Mouse (Mus musculus): ENCODE data around the gene Dicer1.

The Dicer1 gene

GRCm38 (mm10) chr12:104751814-104752765, at the start of gene Dicer1:
Gene Dicer1 (minus strand): TSS chr12:104751952.
- peak; percentile 99 to 100 for DNase-seq

GRCm38 (mm10) chr12:104799365-104799764, 47.6 kb upstream of the Dicer1 start:
- DNase-seq, result no peak

GRCm38 (mm10) chr12:104797905-104798304, 46.2 kb upstream of the Dicer1 start:
- no peak for DNase-seq

- no peak for DNase-seq
Measured at GRCm38 (mm10) chr12:104796635-104797378, 45.1 kb upstream of the Dicer1 start.

DNA sequence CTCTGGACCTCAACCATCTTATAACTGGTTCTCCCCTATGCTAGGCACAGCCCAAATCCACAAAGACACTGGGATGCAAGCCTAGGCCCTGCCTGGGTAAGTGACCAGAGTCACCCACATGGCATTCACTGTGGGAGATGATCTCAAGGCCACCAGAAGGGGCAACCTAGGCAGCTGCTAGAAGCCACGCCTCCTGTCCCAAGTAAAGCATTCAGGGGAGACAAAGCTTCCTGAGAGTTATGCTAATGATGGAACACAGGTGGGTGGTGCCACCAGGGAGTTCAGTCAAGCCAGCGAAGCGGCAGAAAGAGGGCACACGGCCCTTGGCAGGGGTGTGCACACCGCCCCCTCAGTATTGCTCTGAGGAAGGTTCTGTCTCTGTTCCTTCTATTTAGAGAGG, 43.2 kb upstream of the Dicer1 start:
- no peak for DNase-seq

DNA sequence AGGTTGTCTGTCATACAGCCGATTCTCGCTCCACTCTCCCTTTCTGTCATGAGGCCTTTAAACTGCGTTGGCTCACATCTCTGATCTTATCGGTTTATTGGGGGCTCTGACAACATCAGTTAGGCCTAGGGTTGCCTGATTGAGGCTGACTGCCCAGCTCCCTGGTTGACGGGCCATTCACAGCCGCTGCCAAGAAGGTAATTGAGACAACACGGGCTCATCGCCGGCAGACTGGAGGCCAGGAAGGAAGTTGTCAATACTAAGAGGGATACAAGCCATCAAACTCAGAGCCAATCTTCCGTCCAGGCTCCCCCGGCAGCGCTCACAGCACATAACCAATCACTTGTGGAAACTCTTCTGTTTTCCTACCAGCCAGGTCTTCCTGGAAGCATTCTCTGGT, 41.7 kb upstream of the Dicer1 start:
- peak; percentile 55 to 60 for DNase-seq

GRCm38 (mm10) chr12:104777603-104778002, 25.9 kb upstream of the Dicer1 start:
- DNase-seq, result no peak

GRCm38 (mm10) chr12:104771941-104772340, 20.2 kb upstream of the Dicer1 start:
- peak; percentile 67 to 77 for DNase-seq

- no peak for DNase-seq
Measured at GRCm38 (mm10) chr12:104769201-104769785, 17.5 kb upstream of the Dicer1 start.

- peak in 1 of 2 experiments; percentile 30 for DNase-seq
Measured at GRCm38 (mm10) chr12:104767183-104767582, 15.4 kb upstream of the Dicer1 start.

GRCm38 (mm10) chr12:104765761-104766160, 14.0 kb upstream of the Dicer1 start:
- no peak for DNase-seq

GRCm38 (mm10) chr12:104765116-104765515, 13.4 kb upstream of the Dicer1 start:
- no peak for DNase-seq

- DNase-seq, result no peak
Measured at GRCm38 (mm10) chr12:104763918-104764317, 12.2 kb upstream of the Dicer1 start.

- no peak for DNase-seq
Measured at GRCm38 (mm10) chr12:104761411-104761810, 9.7 kb upstream of the Dicer1 start.

DNA sequence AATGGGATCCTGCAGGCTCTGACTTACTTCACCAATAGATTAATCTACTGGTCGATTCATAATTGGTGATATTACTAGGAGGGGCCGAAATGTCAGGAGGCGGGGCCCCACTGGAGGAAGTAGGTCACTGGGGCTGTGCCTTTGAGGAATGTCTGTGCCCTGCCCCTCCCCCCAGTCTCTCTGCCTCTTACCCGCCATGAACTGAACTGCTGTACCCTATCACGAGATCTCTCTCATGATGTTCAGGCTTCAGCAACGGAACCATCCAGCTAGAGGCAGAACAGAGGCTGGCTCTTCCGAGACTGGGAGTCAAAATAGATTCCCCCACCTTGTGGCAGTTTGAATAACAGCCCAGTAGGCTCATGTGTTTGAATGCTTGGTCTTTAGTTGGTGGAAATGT, 6.3 kb upstream of the Dicer1 start:
- DNase-seq, result no peak

DNA sequence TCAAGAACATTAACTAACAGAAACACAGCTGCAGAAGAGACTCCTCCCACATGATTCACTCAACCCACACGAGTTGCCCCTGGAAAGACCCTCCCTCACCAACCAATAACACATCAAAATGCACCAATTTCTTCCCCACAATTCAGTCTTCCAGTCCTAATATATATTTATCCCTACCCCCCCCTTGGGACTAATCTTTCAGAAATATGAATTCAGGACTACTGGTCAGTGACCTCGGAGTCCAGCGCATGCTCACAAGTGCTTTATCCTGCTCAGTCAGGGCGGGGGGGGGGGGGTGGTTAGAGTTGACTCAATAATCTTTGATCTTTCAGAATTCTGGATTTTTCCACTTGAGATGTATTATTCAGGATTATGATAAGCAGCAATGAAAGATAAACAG, 1.9 kb upstream of the Dicer1 start:
- DNase-seq, result no peak

- DNase-seq, result peak; percentile 78 to 81
Measured at GRCm38 (mm10) chr12:104751331-104751813, 380 bp downstream of the Dicer1 start.

DNA sequence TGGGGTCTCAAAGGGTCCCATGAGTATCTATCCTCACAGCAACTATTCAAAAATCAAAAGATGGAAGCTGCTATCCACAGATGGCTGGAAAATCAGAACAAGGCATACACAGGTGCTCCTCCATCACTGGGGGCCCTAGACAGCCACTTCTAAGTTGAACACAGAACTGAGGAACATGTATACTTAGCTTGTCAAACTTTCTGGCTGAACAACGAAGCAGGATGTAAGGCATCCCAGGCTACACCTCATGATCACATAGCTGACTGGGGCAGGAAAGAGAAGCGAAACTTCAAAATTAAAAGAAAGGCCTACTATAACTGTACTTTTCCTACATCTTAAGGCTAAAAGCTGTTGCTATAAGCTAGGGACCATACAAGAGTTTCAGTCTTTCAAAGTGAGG, 2.8 kb downstream of the Dicer1 start:
- no peak for DNase-seq

GRCm38 (mm10) chr12:104747252-104747651, 4.5 kb downstream of the Dicer1 start:
- DNase-seq, result no peak

DNA sequence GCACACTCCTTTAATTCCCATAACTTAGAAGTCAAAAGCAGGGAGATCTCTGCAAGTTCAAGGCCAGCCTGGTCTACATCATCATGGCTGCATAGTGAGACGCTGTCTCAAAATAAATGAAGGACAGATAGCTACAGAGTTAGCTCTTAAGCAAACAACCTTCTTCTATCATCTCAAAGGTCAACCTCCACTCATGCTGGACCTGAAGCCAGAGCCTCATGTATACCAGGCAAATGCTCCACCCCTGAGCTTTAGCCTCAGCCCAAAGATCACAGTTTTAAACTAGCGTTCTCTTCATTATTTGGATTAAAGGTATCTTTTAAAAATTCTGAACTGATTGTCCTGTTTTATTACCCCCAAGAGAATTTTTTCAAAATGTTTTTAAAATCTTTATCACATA, 5.2 kb downstream of the Dicer1 start:
- no peak for DNase-seq

GRCm38 (mm10) chr12:104743687-104744086, 8.1 kb downstream of the Dicer1 start:
- DNase-seq, result no peak

DNA sequence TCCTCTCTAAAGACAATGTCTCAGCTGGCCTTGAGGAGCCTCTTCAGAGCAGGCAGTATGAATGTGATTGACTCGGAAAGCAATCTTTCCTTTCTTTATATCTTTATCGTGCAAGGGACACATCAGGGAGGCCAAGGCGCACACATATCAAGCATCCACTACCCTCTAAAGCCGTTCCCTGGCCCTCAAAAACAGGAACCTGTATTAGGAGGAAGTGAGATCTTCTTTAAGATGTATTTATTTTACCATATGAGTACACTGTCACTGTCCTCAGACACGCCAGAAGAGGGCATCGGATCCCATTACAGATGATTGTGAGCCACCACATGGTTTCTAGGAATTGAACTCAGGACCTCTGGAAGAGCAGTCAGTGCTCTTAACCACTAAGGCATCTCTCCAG, 9.5 kb downstream of the Dicer1 start:
- DNase-seq, result no peak

Data from cerebellum, postnatal 10 days (tissue).